Mouse (Mus musculus) frontal cortex, postnatal 25 days (tissue): Measurements from ENCODE around the gene Grid1.

ENCODE experiments used
- DNase-seq, 2 experiments: peaks; one replicate each; pipeline ENCODE4 v3.0.0; 2022; ENCODE audit warnings: low spot score in 2 of 2

Grid1 gene

DNA sequence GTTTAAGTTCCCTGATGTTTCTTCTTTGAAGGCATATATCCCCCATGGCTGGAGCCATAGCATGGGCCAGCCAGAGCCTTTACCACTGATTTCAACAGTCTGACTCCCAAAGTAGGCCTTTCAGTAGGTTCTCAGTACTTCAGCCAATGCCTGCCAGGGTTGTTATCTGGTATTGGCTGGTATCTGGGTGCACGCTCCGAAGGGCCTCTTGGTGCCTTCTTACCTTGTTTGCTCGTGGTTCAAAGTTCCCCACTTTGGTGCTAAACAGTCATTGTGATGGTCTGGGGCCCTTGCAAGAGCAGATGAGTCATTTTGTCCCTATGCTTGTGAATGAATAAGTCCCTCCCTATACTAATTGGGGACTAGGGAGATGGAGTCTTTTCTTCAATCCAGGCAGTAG lies 377.5 kb downstream of the Grid1 start:
- DNase-seq = peak in 1 of 2 experiments; percentile 2

DNA sequence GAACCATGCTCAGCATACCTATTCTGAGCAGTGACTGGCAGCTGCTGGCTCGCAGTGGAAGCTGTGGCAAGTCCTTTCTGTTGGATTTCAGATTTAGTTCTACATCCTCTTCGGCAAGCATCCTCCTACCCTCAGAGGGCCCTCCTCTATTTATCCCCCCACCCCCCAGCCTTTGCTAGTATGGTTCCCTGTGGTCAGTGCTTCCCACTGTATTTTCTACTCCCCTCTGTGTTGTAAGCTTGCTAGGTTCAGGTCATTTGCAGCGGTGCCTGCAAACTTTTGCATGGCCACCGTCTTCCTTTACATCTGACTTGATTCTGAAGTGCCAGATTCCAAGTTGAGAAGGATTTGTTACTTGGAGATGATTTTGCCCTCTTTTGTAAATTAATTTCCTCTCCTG lies 378.5 kb downstream of the Grid1 start:
- peak in 1 of 2 experiments; percentile 0 for DNase-seq

DNA sequence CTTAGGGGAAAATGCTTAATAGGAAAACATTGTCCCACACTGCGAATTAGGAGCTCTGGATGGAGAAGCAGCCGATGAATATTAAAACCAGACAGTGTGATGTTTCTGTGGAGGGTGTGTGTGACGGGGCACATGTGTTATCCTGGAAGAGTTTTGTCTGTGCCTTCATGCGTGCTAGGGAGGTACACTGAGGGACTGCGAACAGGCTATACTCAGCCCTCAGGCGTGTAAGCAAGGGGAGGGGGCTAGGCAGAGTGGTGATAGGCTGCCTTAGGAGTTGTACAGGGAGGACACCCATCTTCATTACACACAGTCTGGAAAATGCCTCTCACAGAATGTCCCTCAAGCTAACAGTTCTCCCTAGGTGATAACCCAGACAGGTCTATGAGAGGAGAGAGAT lies 379.0 kb downstream of the Grid1 start:
- no peak for DNase-seq

DNA sequence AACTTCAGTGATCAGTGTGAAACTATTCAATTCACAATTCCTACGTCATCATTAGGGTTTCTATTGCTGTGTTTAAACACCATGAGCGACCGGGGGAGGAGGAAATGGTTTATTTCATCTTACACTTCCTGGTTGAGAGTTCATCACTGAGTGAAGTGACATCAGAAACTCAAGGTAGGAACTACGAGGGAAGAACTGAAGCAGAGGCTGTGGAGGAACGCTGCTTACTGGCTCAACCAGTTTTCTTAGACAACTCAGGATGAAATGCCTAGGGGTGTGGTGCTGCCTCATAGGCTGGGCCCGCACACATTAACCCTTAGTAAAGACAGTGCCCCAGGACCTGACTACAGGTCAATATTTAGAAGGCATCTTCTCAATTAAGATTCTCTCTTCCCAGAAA lies 389.5 kb downstream of the Grid1 start:
- DNase-seq = no peak

DNA sequence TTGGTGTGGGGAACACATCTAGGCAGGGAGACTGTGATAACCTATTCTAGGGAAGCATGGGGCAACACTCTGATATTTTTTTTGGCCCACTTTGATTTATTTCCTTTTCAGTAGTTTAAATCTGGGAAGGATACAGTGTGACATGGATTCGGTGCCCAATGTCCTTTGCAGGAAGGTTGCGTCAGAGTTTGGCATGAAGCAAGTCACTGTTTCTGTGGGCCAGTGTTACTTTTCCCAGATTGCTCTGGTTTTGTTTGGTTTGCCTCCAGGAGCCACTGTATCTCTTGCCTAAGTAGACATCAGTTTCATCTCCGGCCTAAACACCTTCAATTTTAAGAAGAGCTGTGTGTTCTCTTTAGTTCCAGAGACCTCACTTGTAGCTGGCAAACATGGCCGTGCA lies 399.1 kb downstream of the Grid1 start:
- no peak for DNase-seq

DNA sequence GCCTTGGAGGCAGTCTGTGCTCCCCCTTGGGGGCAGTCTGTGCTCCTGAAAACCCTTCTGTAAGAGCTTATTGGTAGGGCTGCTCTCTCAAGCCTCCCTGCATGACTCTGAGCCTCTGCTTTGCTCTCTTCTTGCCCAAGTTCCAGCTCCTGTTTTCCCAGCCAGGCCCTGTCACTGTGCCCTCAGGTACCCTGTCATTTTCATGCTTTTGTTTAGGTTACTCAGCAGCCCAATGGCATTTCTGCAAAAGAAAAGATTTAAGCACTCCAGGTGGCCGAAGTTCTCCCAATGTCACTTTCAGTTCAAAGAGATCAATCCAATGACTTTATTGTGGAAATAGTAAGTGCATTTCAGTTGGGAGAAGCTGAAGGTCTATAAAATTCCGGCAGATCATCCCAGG lies 402.3 kb downstream of the Grid1 start:
- no peak for DNase-seq

DNA sequence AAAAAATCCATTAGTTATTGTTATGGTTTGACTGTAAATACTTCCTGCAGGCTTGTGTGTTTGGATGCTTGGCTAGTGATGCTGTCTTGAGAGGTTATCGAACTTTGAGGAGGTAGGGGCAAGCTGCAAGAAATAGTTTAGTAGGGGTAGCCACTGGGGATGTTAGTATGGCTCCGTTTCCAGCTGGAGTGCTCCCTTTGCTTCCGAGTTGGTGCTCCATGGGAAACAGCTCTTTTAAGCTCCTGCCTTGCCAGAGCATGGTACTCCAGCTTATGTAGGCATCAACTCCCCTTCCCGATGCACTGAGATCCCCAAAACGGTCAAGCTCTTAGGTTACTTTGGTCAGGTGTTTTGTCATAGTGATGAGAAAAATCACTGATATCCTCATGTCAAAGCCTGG lies 407.7 kb downstream of the Grid1 start:
- DNase-seq = no peak

DNA sequence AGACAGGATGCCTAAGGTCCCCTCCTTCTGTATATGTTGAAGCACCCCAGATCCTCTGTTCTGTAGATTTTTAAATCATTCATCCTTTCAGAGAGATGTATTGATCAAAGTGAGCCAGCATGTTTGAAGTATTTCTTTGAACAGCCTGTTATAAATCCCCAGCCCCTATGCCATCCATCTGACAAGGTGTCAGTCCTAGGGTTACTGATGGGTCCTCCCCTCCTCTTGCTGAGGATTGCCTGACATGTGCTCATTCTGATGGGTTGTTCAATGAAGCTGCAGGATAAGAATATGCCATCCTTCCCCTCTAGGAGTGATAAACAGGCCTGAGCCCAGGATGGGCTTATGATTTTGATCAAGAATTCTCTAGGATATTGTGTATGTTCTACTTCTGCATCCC lies 411.5 kb downstream of the Grid1 start:
- no peak for DNase-seq

DNA sequence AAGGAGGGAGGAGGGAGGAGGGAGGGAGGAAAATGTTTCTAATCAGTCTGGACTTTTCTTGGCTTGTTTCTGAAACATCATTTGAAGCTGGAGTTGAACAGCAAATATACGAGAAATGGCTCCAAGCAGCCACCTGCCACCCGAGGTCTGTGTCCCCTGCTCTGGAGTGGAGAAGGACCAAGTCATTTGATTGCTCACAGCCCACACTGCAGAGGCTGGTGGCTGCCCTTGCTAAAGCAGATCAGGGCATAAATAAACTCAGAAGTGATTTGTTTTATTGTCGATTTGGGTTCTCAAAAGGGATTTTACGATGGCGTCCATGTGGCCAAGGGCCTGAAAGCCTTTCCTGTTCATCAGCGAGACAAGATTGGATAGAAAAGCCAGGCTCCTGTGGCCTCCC lies 423.0 kb downstream of the Grid1 start:
- no peak for DNase-seq

DNA sequence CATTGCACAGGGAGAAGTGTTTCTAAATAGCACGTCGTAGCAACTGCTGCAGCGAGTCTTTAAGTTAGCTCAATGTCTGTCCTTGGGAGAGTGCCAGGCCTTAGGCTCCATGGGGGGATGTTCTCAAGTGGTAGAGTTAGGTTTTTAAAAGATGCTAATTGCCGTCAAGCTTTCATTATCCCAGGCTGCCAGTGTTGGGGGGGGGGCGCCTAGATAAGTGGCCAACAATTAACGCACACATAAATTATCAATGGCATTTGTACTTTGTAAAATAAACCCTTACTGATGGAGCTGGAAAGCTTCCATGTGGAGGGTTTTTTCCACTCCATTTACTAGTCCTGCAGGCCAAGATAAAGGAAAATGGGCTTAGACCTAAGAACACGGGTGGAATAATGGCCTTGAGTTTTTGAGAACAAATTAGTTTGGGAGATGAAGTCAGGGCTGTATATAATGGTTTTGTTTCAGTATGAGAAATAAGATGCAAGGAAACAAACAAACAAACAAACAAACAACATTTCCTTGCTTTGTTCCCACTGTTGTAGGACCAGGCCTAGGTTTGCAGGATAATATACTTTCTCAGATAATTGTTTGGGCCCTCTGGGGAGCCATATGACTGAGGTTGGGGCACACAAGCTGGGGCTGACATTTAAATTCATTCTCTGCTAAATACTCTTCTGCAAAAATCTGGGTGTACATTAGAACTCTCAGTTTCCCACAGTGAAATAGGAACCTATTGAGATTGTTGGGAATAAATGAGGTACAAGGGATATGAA lies 425.1 kb downstream of the Grid1 start:
- no peak for DNase-seq

DNA sequence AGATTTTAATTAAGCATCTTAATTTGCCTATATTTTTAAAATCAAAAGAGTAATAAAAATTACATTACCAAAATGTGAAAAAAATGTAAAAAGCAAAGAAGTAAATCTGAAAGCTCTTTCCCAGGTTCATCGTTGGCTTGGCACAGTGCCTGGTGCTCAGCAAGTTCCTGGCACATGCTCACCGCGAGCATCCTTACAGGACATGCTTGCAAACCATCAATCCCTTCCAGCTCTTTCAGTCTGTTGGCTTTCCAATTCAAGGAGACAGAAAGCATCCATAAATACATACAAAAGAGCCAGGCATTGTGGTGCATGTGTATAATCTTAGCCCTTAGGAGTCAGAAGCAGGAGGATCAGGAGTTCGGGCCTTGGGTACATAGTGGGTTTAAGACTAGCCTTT lies 430.5 kb downstream of the Grid1 start:
- DNase-seq = no peak

DNA sequence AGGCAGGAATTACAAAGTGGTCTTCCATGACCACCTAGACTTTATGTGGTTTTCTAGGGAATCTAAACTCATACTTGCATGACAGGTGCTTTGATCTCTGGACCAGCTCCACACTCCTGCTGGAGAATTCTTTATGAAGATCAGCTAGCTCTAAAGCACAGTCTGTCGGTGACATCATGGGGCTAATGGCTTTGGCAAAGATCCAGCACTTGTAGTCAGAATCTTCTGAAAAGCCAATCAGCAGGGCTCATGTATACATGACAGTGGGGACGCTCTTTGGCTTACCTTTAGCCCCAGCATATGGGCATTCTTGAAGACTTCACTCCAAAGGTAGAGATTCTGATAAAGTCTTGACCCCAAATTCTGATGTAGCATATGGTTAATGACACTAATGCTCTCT lies 434.6 kb downstream of the Grid1 start:
- DNase-seq = no peak

DNA sequence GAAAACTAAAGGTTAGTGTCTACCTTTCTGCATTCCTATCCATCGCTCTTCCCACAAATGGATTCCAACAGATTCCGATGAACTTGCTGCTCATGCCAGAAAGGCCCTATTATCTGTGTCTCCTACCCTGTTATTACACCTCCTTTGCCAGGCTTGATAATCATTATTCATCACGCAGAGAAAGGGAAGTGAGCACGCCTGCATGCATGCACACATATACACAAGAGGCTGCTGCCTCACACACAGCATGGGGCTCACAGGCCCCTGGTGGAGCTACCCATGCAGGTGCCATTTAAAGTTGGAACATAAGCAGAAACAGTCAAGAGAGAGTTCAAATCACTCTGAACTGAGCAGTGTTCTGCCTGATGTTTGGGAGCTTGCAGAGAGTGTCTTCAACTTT lies 450.4 kb downstream of the Grid1 start:
- no peak for DNase-seq

DNA sequence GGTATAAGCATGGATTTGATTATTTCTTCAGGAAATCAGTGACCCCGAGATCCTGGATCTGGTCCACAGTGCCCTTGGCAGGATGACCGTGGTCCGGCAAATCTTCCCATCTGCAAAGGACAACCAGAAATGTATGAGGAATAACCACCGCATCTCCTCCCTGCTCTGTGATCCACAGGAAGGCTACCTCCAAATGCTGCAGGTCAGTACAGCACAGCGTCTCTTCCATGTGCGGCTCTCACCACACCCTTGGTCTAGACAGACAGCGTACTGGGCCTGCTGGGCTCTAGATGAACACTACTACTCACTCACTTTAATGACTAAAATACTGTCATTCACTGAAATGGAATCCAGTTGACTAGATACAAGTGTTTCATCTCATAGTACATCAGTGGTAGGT lies 489.3 kb downstream of the Grid1 start:
- DNase-seq = no peak

DNA sequence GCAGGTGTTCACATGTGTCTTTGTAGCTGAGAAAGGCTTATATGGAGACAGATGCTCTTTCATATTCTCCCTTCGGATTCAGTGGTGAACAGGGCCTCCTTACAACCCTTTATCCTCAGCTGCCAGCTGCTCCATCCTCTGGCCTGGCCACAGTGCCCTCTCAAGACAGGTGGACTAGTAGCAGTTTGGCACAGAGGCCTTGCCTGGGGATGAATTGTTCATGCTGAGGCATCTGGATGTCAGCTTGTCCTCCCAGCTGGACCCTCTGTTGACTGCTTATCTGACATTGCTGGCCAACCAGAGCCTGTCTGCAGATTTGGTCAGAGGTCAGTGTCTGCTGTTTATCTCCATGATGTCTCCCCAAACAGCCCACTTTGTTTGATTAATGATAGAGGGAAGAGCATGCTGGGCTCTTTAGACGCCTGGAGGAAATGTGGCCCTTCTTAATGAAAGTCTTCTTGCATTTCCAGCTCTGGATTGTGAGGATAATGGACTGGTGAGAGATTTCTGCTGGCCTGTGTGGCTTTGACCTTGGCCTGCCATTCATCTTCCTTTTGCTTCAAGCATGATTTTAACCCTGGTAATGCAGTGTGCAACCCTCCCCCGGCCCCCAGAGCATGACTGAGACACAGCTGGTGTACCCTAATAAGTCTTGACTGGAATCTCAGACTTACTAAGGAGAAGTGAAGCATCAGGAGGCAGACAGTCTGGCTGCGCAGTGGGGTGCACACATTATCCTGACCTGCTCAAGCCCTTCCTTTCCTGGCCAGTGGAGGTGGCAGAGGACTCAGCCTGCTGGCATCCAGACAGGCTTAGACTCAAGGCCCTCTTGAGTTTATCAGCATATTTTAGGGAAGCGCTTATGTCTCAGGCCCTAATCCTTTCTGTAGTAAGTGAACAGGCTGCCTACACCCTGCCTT lies 493.7 kb downstream of the Grid1 start:
- no peak for DNase-seq

DNA sequence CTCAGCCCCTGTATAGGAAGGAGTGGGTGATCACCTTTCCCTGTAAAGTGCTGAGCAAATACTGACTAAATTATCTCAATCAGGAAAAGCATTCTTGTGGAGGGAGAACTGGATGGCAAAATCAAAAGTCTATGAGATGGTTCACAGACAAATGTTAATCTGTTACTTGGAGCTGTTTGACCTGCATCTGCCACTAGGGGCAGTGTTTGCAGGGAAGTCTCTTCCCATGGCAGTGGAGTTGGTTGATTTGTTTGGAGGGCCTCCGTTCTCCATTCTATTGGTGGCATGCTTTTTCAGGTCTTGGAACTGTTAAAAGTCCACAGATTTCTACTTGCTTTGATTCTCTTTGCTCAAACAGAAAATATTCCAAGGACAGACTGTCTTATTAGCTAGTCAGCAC lies 506.4 kb downstream of the Grid1 start:
- DNase-seq = no peak

DNA sequence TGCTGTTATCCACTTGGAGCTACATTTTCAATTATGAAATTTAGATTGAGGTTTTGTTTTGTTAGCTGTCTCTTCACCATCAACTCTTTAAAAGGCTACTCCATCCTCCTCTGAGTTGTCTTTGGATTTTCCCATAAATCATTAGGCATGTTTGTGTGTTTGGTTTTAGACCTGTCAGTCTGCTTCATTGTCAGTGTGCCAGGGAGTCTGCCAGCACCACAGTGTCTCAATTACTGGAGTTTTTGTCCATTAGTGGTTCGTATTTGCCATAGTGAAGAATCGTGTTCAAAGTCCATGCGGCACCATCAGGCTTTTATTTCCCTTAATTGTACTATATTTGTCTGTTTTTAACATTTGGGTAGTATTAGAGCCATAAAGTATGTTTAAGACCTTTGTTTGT lies 516.7 kb downstream of the Grid1 start:
- no peak for DNase-seq

DNA sequence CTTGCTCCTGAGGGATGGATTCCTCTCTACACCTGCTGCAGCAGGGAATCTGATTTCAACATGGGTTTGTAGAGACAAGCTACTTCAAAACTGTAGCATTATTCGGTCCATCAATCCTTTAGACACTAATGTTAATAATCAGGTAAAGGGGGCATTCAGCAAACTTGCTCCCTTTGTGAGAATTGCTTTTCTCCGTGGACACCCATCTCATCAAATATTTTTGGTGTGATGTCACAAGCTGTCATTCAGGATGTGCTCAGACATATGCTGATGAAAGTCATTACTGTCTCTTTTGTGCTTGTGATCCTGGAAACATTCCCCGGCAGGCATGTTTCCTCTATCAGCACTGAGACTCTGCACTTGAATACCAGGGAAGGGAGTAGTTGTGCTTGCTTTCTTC lies 536.1 kb downstream of the Grid1 start:
- no peak for DNase-seq

DNA sequence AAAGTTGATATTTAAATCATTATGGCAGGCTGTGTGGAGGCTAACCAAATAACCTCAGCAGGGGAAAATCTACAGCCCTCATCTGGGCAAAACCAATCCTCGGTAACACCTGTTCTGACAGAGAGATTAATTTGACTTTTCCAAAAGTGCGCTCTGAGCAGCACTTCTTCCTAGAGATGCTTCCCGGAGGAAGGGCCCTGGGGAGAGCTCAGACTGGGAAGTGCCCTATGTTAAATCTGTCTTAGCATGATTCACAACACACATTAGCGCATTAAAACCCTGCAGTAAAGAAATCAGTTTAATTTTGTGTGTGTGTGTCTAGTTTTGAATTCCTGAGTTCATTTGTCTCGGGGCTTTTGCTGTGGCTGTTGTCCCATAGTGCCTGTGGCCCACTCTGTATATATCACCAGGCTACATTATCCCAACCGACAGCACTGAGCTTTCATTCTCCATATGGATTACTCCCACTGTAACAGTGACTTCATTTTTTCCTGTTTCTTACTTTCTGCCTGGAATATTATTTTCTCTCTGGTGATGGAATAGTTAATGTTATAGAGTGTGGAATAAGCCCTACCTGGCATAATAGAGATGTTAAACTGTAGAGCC lies 536.7 kb downstream of the Grid1 start:
- DNase-seq = no peak

DNA sequence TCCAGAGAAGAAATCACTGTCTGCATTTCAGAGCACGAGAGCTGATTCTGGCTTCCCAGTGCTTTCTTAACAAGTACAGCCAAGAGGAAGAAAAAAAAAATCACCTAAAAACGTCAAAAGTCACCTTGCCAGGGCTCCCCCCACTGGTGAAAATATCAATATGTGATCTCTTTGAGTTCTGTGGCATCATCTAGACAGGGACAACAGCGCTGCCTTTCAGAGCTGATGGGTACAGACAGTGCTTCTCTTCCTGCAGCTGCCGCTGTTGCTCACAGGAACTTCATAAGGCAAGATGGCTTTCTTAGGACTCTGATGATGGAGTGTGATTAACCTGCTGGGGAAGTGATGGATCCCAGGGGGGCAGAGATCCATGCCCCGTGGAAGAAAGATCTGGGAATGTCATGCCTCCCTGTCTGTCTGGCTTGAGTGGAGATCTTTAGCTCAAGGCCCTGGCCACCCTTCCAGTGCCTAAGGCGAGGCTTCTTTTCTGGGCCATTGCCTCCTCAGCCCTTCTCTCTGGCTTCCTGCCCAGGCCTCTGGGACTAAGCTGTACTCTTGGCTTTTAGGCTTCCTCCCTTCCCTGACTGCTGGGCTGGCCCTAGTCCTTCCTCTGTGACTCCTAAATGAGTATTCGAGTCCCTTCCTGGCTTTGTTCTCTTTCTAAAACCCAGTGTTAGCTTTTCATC lies 538.4 kb downstream of the Grid1 start:
- DNase-seq = no peak

DNA sequence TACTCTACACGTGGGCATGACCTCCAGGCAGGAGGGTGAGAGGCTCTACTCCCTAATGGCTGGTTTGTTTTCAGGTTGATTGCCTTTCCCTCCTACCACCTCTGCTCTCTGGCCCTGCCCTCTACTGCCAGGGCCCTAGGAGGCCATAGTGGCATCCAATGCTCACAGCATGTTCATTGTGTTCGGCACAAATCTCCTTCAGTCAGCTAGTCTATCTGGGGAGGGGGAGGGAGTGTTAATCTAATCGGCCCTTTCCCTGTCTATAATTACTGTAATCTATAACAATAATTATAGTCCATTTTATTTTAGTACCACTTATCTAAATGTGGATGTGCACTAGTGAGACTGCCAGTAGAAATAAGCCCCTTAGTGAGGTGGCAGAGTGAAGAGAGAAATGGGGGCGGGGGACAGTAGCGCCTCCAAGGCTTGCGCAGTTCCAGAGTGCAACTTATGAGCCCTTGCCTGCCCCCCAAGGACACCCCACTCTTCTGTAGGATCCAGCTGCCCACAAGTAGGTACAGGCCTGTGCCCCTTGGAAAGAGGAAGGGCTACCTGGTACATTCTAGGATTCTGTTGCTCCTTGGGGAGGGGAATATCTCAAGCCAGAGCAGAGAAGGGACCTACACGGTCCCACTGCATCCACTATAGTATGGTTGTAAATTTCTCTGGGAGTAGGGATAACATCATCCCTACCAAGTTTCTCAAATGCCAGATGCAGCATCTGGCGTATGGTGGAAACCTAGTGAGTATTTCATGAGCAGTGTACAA lies 545.5 kb downstream of the Grid1 start:
- no peak for DNase-seq
